Mouse (Mus musculus): ENCODE data around the gene Crybg1. TPM values are rescaled to one million over a fixed set of nuclear protein-coding genes. Genes with fewer than 3 reads are reported as not detected.
A peak's percentile ranks its signal among the peaks of the same experiment; 100 is the strongest.

Crybg1 gene
- polyA plus RNA-seq, 1 experiment from 2014 or later = 3.2 TPM

DNA sequence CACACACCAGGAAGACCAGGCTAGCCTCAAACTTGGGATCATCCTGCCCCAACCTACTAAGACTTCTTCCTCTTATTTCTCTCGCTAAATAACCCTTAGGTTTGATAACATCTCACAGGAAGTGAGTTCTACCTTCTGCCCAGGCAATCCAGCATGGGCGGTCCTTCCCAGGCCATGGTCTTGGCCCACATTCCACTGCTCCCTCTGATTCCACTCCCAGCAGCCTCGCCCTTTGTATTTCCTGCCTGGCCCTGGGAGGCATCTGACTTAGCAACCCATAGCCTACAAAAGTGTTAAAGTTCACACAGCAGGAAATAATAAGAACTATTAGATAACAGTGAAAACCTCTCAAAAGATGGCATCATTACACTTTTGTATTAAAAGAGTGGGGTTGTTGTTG is 171.3 kb downstream of the Crybg1 start:
- Histone ChIP-seq H3K4me1 (replicated peaks; ENCODE audit: insufficient read depth, low read length) (no peaks in the 10 kb centered on the region), H3K9me3 (replicated peaks; ENCODE audit: low read length) (no peaks in the 10 kb centered on the region), H3K4me3 (replicated peaks; ENCODE audit: low read depth, low read length) (no peak overlapping the region), H3K36me3 (ENCODE audit: insufficient read depth, low read length) (no peaks in the 10 kb centered on the region), H3K4me2 (ENCODE audit: low read length) (no peak overlapping the region), H3K9ac (ENCODE audit: low read depth, low read length) (no peak overlapping the region), H3K27me3 (ENCODE audit: insufficient read depth, low read length) (no peaks in the 10 kb centered on the region), H3K27ac (no peak overlapping the region)
- ATAC-seq (replicated peaks; ENCODE audit: low FRiP score, low read depth) (no peak), DNase-seq (ENCODE audit: low spot score) (no peak)
- WGBS = 49% methylated on average over 3 of the region's 3 CpGs
- TF ChIP-seq CTCF (IDR thresholded peaks at IDR 0.05; ENCODE audit: low read depth) = no peak

DNA sequence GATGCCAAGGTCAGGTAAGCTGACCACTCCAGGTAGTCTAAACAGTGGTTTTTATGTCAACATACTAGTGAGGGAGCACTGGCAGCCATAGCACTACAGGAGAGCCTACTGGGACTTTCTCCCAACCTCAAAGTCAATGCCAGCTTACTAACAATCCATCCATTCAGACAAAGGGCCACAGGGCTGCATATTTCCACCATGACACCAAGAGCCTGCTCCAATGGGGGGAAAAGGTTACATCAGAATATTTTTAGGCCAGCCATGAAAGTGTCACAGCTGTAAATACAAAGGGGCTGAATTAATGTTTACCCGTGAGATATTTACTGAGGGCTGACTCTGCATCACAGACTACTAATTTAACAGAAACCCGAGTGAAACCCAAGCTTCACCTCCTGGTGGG is 175.4 kb downstream of the Crybg1 start:
- no peak overlapping the region for H3K27ac ChIP-seq
- DNase-seq (ENCODE audit: low spot score) (no peak), ATAC-seq (replicated peaks; ENCODE audit: low FRiP score, low read depth) (no peak)
- H3K4me1 ChIP-seq (replicated peaks; ENCODE audit: insufficient read depth, low read length) = no peaks in the 10 kb centered on the region
- 34% methylated on average over 2 of the region's 2 CpGs for WGBS
- H3K9me3 ChIP-seq (replicated peaks; ENCODE audit: low read length) = no peaks in the 10 kb centered on the region
- no peak for TF ChIP-seq CTCF (IDR thresholded peaks at IDR 0.05; ENCODE audit: low read depth)
- no peak overlapping the region for H3K4me2 ChIP-seq (ENCODE audit: low read length)
- no peaks in the 10 kb centered on the region for H3K36me3 ChIP-seq (ENCODE audit: insufficient read depth, low read length)
- no peak overlapping the region for H3K4me3 ChIP-seq (replicated peaks; ENCODE audit: low read depth, low read length)
- H3K9ac ChIP-seq (ENCODE audit: low read depth, low read length) = no peak overlapping the region
- H3K27me3 ChIP-seq (ENCODE audit: insufficient read depth, low read length) = no peaks in the 10 kb centered on the region

DNA sequence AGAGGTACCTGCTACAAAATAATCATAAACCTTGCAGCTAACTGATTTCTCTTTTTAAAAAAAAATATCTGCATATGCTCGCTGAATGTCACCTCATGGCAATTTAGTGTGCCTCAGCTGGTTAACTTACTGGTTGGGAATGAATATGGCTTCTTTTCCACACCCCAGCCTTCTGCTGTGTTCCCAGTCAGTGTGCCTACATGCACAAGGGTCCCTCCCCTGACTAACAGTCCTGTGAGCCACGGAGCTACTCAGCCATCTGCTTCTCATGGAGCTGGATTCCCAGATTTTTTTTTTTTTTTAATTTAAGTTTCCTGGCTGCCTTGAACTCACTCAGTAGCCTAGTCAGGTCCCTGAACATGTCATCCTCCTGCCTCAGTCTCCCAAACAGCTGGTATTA is 183.7 kb downstream of the Crybg1 start:
- no peak for ATAC-seq (replicated peaks; ENCODE audit: low FRiP score, low read depth)
- Histone ChIP-seq H3K4me1 (replicated peaks; ENCODE audit: insufficient read depth, low read length) (no peaks in the 10 kb centered on the region), H3K27ac (no peak overlapping the region), H3K4me3 (replicated peaks; ENCODE audit: low read depth, low read length) (no peak overlapping the region), H3K9ac (ENCODE audit: low read depth, low read length) (no peak overlapping the region), H3K9me3 (replicated peaks; ENCODE audit: low read length) (no peaks in the 10 kb centered on the region), H3K36me3 (ENCODE audit: insufficient read depth, low read length) (no peaks in the 10 kb centered on the region), H3K27me3 (ENCODE audit: insufficient read depth, low read length) (no peaks in the 10 kb centered on the region), H3K4me2 (ENCODE audit: low read length) (no peak overlapping the region)
- WGBS = 62% methylated on average over 2 of the region's 2 CpGs
- TF ChIP-seq CTCF (IDR thresholded peaks at IDR 0.05; ENCODE audit: low read depth) = no peak
- DNase-seq (ENCODE audit: low spot score) = no peak

DNA sequence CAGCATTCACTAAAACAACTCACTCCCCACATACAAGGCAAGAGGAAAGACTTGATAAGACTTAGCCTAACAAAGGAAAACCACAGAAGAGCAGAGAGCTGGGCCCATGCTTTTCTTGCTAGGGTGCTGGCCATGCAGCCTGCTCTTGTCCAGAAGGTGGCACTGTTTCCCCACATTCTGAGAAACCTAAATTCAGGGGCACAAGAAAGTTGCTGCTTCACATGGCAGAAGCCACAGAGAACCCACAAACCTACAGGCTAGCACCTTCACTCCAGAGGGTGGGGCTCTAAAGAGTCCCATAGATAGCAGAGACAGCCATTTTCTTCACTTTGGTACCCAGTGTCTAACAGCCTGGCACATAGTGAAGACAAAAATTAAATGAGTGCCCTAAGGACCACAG is 194.7 kb downstream of the Crybg1 start:
- DNase-seq (ENCODE audit: low spot score) (peak; percentile 82), ATAC-seq (replicated peaks; ENCODE audit: low FRiP score, low read depth) (no peak; the same call in 1 of the 2 replicates)
- H3K4me3 ChIP-seq (replicated peaks; ENCODE audit: low read depth, low read length) = no peak overlapping the region
- no peaks in the 10 kb centered on the region for H3K27me3 ChIP-seq (ENCODE audit: insufficient read depth, low read length)
- no peaks in the 10 kb centered on the region for H3K4me1 ChIP-seq (replicated peaks; ENCODE audit: insufficient read depth, low read length)
- no peak overlapping the region for H3K9ac ChIP-seq (ENCODE audit: low read depth, low read length)
- no peak overlapping the region for H3K4me2 ChIP-seq (ENCODE audit: low read length)
- H3K9me3 ChIP-seq (replicated peaks; ENCODE audit: low read length) = no peaks in the 10 kb centered on the region
- H3K27ac ChIP-seq = no peak overlapping the region
- H3K36me3 ChIP-seq (ENCODE audit: insufficient read depth, low read length) = no peaks in the 10 kb centered on the region; the same call in 1 of the 2 replicates
- peak; percentile 91 for TF ChIP-seq CTCF (IDR thresholded peaks at IDR 0.05; ENCODE audit: low read depth)

DNA sequence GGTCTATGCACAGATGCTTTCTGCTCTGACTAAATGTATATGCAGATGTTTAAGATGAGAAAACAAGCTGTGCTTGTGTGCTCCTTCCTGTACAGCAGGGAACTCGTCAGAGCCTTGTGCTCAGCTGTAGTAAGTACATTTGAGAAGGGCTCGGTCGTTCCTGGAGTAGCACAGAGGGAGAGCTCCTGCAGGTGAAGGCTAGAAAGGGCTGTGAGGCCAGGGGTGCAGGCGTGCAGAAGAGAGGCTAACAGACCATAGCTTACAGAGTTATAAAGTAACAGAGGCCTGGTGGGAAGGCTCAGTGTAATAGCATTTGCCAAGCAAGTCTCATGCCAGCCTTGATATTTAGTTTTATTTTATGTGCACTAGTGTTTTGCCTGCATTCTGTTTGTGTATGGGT is 203.2 kb downstream of the Crybg1 start:
- Histone ChIP-seq H3K4me2 (ENCODE audit: low read length) (no peak overlapping the region), H3K36me3 (ENCODE audit: insufficient read depth, low read length) (no peaks in the 10 kb centered on the region; the same call in none of the 2 replicates), H3K9ac (ENCODE audit: low read depth, low read length) (no peak overlapping the region), H3K4me1 (replicated peaks; ENCODE audit: insufficient read depth, low read length) (no peaks in the 10 kb centered on the region; the same call in 1 of the 2 replicates), H3K27ac (peak overlapping the region; percentile 50; the same call in 1 of the 2 replicates), H3K4me3 (replicated peaks; ENCODE audit: low read depth, low read length) (no peak overlapping the region), H3K27me3 (ENCODE audit: insufficient read depth, low read length) (no peaks in the 10 kb centered on the region), H3K9me3 (replicated peaks; ENCODE audit: low read length) (no peaks in the 10 kb centered on the region)
- ATAC-seq (replicated peaks; ENCODE audit: low FRiP score, low read depth) (peak; percentile 70; the same call in 1 of the 2 replicates), DNase-seq (ENCODE audit: low spot score) (peak; percentile 28)
- TF ChIP-seq CTCF (IDR thresholded peaks at IDR 0.05; ENCODE audit: low read depth) = no peak
- WGBS = 40% methylated on average over 4 of the region's 4 CpGs

DNA sequence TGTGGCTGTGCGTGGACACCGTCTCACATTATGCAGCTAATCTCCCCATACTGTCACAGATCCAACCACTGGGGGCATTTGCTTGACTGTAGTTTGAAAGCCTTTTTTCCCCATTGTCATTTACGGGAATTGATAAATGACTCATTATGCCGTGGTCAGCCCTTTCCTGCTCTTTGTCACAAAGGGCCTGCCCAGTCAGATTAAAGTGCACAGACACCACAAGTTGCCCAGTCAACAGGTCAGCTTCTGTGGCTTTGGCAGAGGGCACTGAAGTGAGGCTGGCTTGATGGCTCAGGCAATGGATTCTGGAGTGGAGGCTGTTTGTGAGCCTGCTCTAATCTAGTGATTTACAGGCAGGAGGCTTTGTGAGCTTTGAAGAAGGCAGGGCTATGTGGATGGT is 204.9 kb downstream of the Crybg1 start:
- no peak for DNase-seq (ENCODE audit: low spot score)
- Histone ChIP-seq H3K27me3 (ENCODE audit: insufficient read depth, low read length) (no peaks in the 10 kb centered on the region), H3K4me1 (replicated peaks; ENCODE audit: insufficient read depth, low read length) (no peaks in the 10 kb centered on the region; the same call in 1 of the 2 replicates), H3K4me3 (replicated peaks; ENCODE audit: low read depth, low read length) (no peak overlapping the region), H3K9me3 (replicated peaks; ENCODE audit: low read length) (no peaks in the 10 kb centered on the region), H3K4me2 (ENCODE audit: low read length) (no peak overlapping the region), H3K9ac (ENCODE audit: low read depth, low read length) (no peak overlapping the region), H3K36me3 (ENCODE audit: insufficient read depth, low read length) (no peaks in the 10 kb centered on the region; the same call in 1 of the 2 replicates), H3K27ac (0 out of 2 replicates have a peak overlapping the region, but pooled peaks have one; percentile 25)
- WGBS = 52% methylated on average over 4 of the region's 4 CpGs
- peak; percentile 3; the same call in 1 of the 2 replicates for TF ChIP-seq CTCF (IDR thresholded peaks at IDR 0.05; ENCODE audit: low read depth)
- peak; percentile 37; the same call in 1 of the 2 replicates for ATAC-seq (replicated peaks; ENCODE audit: low FRiP score, low read depth)

DNA sequence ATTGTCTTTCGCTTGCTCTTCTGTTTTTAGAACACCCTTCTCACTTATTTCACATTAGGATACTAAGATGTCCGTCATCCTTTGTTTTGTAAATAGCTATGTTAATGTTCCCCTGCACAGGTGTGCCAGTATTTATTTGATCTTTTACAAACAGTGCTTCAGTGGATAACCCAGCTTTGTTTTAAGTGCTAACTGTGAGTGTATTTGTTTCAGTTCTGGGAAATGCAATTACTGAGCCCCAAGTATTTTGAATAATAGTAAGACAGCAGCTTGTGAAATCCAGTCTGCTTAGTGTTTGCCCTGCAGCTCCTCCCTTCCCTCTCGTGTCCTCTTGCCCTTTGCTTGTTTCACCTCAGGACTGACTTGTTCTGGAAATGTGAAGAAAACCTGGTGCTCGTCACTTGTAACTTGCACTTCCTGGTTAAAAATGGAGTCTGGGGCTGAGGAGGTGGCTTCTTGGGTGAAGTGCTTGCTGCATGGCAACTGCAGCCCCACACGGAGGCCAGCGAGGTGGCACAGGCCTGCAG is 209.5 kb downstream of the Crybg1 start:
- no peak for TF ChIP-seq CTCF (IDR thresholded peaks at IDR 0.05; ENCODE audit: low read depth)
- WGBS = 69% methylated on average over 6 of the region's 6 CpGs
- Histone ChIP-seq H3K27me3 (ENCODE audit: insufficient read depth, low read length) (no peaks in the 10 kb centered on the region), H3K9me3 (replicated peaks; ENCODE audit: low read length) (no peaks in the 10 kb centered on the region), H3K4me3 (replicated peaks; ENCODE audit: low read depth, low read length) (no peak overlapping the region), H3K9ac (ENCODE audit: low read depth, low read length) (no peak overlapping the region), H3K4me1 (replicated peaks; ENCODE audit: insufficient read depth, low read length) (no peaks in the 10 kb centered on the region; the same call in 1 of the 2 replicates), H3K36me3 (ENCODE audit: insufficient read depth, low read length) (no peaks in the 10 kb centered on the region), H3K4me2 (ENCODE audit: low read length) (no peak overlapping the region), H3K27ac (no peak overlapping the region)
- DNase-seq (ENCODE audit: low spot score) = no peak
- ATAC-seq (replicated peaks; ENCODE audit: low FRiP score, low read depth) = no peak
